Mouse (Mus musculus) embryonic facial prominence, embryonic 10.5 days (tissue): ENCODE results near the gene Dgcr8. TPM values are rescaled to one million over a fixed set of nuclear protein-coding genes. Genes with fewer than 3 reads are reported as not detected.
A peak's percentile ranks its signal among the peaks of the same experiment; 100 is the strongest.

ENCODE experiments used
- DNase-seq: peaks from one replicate; pipeline ENCODE4 v3.0.0-alpha.2; 2017; ENCODE audit warnings: low spot score
- H3K27ac ChIP-seq: fragments of 300-500 bp; sonication (generic); replicated peaks from 2 replicates; pipeline ENCODE4 v1.5.1; 2016; ENCODE audit warnings: mild to moderate bottlenecking
- H3K27me3 ChIP-seq: fragments of 300-500 bp; sonication (generic); replicated peaks from 2 replicates; pipeline ENCODE4 v1.6.1; 2016; ENCODE audit warnings: low read depth, mild to moderate bottlenecking; ENCODE audit not compliant: poor library complexity, severe bottlenecking
- H3K36me3 ChIP-seq: fragments of 300-500 bp; sonication (generic); replicated peaks from 2 replicates; pipeline ENCODE4 v1.6.1; 2016; ENCODE audit warnings: mild to moderate bottlenecking, moderate library complexity
- H3K4me1 ChIP-seq: fragments of 300-500 bp; sonication (generic); 2 replicates; pipeline ENCODE4 v1.6.1; 2016
- H3K4me3 ChIP-seq: fragments of 300-500 bp; sonication (generic); 2 replicates; pipeline ENCODE4 v1.5.1; 2016; ENCODE audit warnings: mild to moderate bottlenecking, moderate library complexity
- H3K9me3 ChIP-seq: fragments of 300-500 bp; sonication (generic); 2 replicates; pipeline ENCODE4 v1.6.1; 2016; ENCODE audit warnings: mild to moderate bottlenecking
- WGBS: fragments of 180-500 bp; shearing (Covaris S2); methylation state at CpG from one replicate; pipeline ENCODE4 v1.1.7; 2016; 5-methylcytosine and 5-hydroxymethylcytosine counted together
- polyA plus RNA-seq: library from polyadenylated mRNA; unstranded; fragments of >200 nt; fragmentation: Nextera tagmentation; extraction: Ambion mirVana; gene quantifications from 2 replicates; pipeline ENCODE4 v1.2.1, GENCODE M21; 2016

The Dgcr8 gene
- polyA plus RNA-seq, 1 experiment from 2014 or later, result 50.9 TPM

- peaks cover 47% of the 10 kb centered on the region for H3K4me1 ChIP-seq
- H3K27me3 ChIP-seq, result no peaks in the 10 kb centered on the region
- H3K9me3 ChIP-seq, result no peaks in the 10 kb centered on the region
- under 1% methylated on average over 33 of the region's 33 CpGs for WGBS
- H3K4me3 ChIP-seq, result peak overlapping the region; percentile 77
- H3K27ac ChIP-seq, result peak overlapping the region; percentile 96
- peaks cover 73% of the 10 kb centered on the region for H3K36me3 ChIP-seq
- no peak for DNase-seq
Observed at GRCm38 (mm10) chr16:18247521-18248399, 41.3 kb downstream of the Dgcr8 start.

- Histone ChIP-seq H3K9me3 (no peaks in the 10 kb centered on the region), H3K4me1 (peaks cover 15% of the 10 kb centered on the region), H3K27me3 (no peaks in the 10 kb centered on the region), H3K27ac (no peak overlapping the region), H3K36me3 (peaks cover 98% of the 10 kb centered on the region), H3K4me3 (no peak overlapping the region)
- 92% methylated on average over 10 of the region's 10 CpGs for WGBS
- DNase-seq, result no peak
Observed at GRCm38 (mm10) chr16:18241581-18241980, 47.5 kb downstream of the Dgcr8 start.

GRCm38 (mm10) chr16:18236676-18237501, 52.2 kb downstream of the Dgcr8 start:
- no peaks in the 10 kb centered on the region for H3K27me3 ChIP-seq
- DNase-seq, result no peak
- 77% methylated on average over 7 of the region's 7 CpGs for WGBS
- H3K4me3 ChIP-seq, result no peak overlapping the region
- H3K9me3 ChIP-seq, result no peaks in the 10 kb centered on the region
- H3K27ac ChIP-seq, result no peak overlapping the region; the same call in 1 of the 2 replicates
- H3K4me1 ChIP-seq, result peaks cover 30% of the 10 kb centered on the region
- peaks cover 55% of the 10 kb centered on the region for H3K36me3 ChIP-seq

GRCm38 (mm10) chr16:18235389-18236065, 53.5 kb downstream of the Dgcr8 start:
- no peaks in the 10 kb centered on the region for H3K27me3 ChIP-seq
- peak overlapping the region; percentile 93 for H3K4me3 ChIP-seq
- peak; percentile 82 for DNase-seq
- 6% methylated on average over 19 of the region's 19 CpGs for WGBS
- H3K27ac ChIP-seq, result peak overlapping the region; percentile 90
- peaks cover 32% of the 10 kb centered on the region for H3K4me1 ChIP-seq
- H3K9me3 ChIP-seq, result no peaks in the 10 kb centered on the region
- H3K36me3 ChIP-seq, result peaks cover 41% of the 10 kb centered on the region

GRCm38 (mm10) chr16:18234671-18235388, 54.2 kb downstream of the Dgcr8 start, which contains the start of gene Zdhhc8:
Gene Zdhhc8 (minus strand): TSS chr16:18235136.
- under 1% methylated on average over 79 of the region's 79 CpGs for WGBS

GRCm38 (mm10) chr16:18233919-18234670, 55.0 kb downstream of the Dgcr8 start:
- DNase-seq, result no peak
- peak overlapping the region; percentile 93 for H3K4me3 ChIP-seq
- peak overlapping the region; percentile 90 for H3K27ac ChIP-seq
- no peaks in the 10 kb centered on the region for H3K27me3 ChIP-seq
- peaks cover 38% of the 10 kb centered on the region for H3K4me1 ChIP-seq
- H3K36me3 ChIP-seq, result peaks cover 33% of the 10 kb centered on the region
- no peaks in the 10 kb centered on the region for H3K9me3 ChIP-seq
- WGBS, result 21% methylated on average over 13 of the region's 13 CpGs

More at GRCm38 (mm10) chr16:18234671-18235388, 54.2 kb downstream of the Dgcr8 start, which contains the start of gene Zdhhc8:
- H3K9me3 ChIP-seq, result no peaks in the 10 kb centered on the region
- peaks cover 34% of the 10 kb centered on the region for H3K36me3 ChIP-seq
- peaks cover 32% of the 10 kb centered on the region for H3K4me1 ChIP-seq
- H3K4me3 ChIP-seq, result peak within 1 kb of the TSS; percentile 93
- H3K27ac ChIP-seq, result peak within 1 kb of the TSS; percentile 90
- H3K27me3 ChIP-seq, result no peaks in the 10 kb centered on the region
- DNase-seq, result peak; percentile 83

- peaks cover 33% of the 10 kb centered on the region for H3K36me3 ChIP-seq
- 57% methylated on average over 1 of the region's 1 CpGs for WGBS
- DNase-seq, result no peak
- no peaks in the 10 kb centered on the region for H3K9me3 ChIP-seq
- no peak overlapping the region for H3K27ac ChIP-seq
- H3K27me3 ChIP-seq, result no peaks in the 10 kb centered on the region
- H3K4me1 ChIP-seq, result peaks cover 42% of the 10 kb centered on the region
- H3K4me3 ChIP-seq, result peak overlapping the region; percentile 93
Observed at GRCm38 (mm10) chr16:18233451-18233850, 55.6 kb downstream of the Dgcr8 start.

- DNase-seq, result no peak
- no peaks in the 10 kb centered on the region for H3K27me3 ChIP-seq
- 84% methylated on average over 4 of the region's 4 CpGs for WGBS
Observed at GRCm38 (mm10) chr16:18231451-18231850, 57.6 kb downstream of the Dgcr8 start.

GRCm38 (mm10) chr16:18231047-18231446, 58.0 kb downstream of the Dgcr8 start:
- Histone ChIP-seq H3K4me1 (peaks cover 36% of the 10 kb centered on the region), H3K9me3 (no peaks in the 10 kb centered on the region), H3K27ac (no peak overlapping the region), H3K36me3 (peaks cover 40% of the 10 kb centered on the region), H3K27me3 (no peaks in the 10 kb centered on the region), H3K4me3 (no peak overlapping the region)
- no peak for DNase-seq
- WGBS, result 92% methylated on average over 3 of the region's 3 CpGs

More at GRCm38 (mm10) chr16:18231451-18231850, 57.6 kb downstream of the Dgcr8 start:
- Histone ChIP-seq H3K4me1 (peaks cover 40% of the 10 kb centered on the region), H3K4me3 (no peak overlapping the region), H3K36me3 (peaks cover 36% of the 10 kb centered on the region), H3K27ac (no peak overlapping the region), H3K9me3 (no peaks in the 10 kb centered on the region)

- H3K4me1 ChIP-seq, result peaks cover 32% of the 10 kb centered on the region
- WGBS, result 93% methylated on average over 6 of the region's 6 CpGs
- H3K27me3 ChIP-seq, result no peaks in the 10 kb centered on the region
- H3K4me3 ChIP-seq, result no peak overlapping the region
- no peaks in the 10 kb centered on the region for H3K9me3 ChIP-seq
- no peak for DNase-seq
- peaks cover 44% of the 10 kb centered on the region for H3K36me3 ChIP-seq
- no peak overlapping the region for H3K27ac ChIP-seq
Observed at GRCm38 (mm10) chr16:18230617-18231016, 58.4 kb downstream of the Dgcr8 start.

GRCm38 (mm10) chr16:18229622-18230021, 59.4 kb downstream of the Dgcr8 start:
- no peak for DNase-seq
- no peak overlapping the region for H3K27ac ChIP-seq
- H3K4me1 ChIP-seq, result peaks cover 28% of the 10 kb centered on the region
- H3K27me3 ChIP-seq, result no peaks in the 10 kb centered on the region
- no peaks in the 10 kb centered on the region for H3K9me3 ChIP-seq
- 89% methylated on average over 11 of the region's 11 CpGs for WGBS
- no peak overlapping the region for H3K4me3 ChIP-seq
- peaks cover 54% of the 10 kb centered on the region for H3K36me3 ChIP-seq
